Mouse (Mus musculus) neural tube, embryonic 15.5 days (tissue): ENCODE measurements around the gene Efhc1. TPM values are rescaled to one million over a fixed set of nuclear protein-coding genes. Genes with fewer than 3 reads are reported as not detected.

ENCODE experiments used
- ATAC-seq: fragments of 200-750 bp; cut with Nextera tagmentation; 2 replicates; pipeline ENCODE4 v1.8.0; 2017; ENCODE audit warnings: mild to moderate bottlenecking, moderate TSS enrichment, moderate library complexity; ENCODE audit not compliant: low FRiP score
- H3K27ac ChIP-seq: fragments of 300-500 bp; sonication (generic); replicated peaks from 2 replicates; pipeline ENCODE4 v1.5.1; 2015; ENCODE audit warnings: mild to moderate bottlenecking, inconsistent platforms
- H3K27me3 ChIP-seq: fragments of 300-500 bp; sonication (generic); replicated peaks from 2 replicates; pipeline ENCODE4 v1.6.1; 2015; ENCODE audit warnings: inconsistent platforms
- H3K36me3 ChIP-seq: fragments of 300-500 bp; sonication (generic); 2 replicates; pipeline ENCODE4 v1.6.1; 2015; ENCODE audit warnings: inconsistent platforms
- H3K4me1 ChIP-seq: fragments of 300-500 bp; sonication (generic); 2 replicates; pipeline ENCODE4 v1.6.1; 2015; ENCODE audit warnings: inconsistent platforms
- H3K4me2 ChIP-seq: fragments of 300-500 bp; sonication (generic); 2 replicates; pipeline ENCODE4 v1.6.1; 2015; ENCODE audit warnings: inconsistent platforms, mild to moderate bottlenecking, moderate library complexity
- H3K4me3 ChIP-seq: fragments of 300-500 bp; sonication (generic); replicated peaks from 2 replicates; pipeline ENCODE4 v1.5.1; 2015; ENCODE audit warnings: mild to moderate bottlenecking, inconsistent platforms
- H3K9ac ChIP-seq: fragments of 300-500 bp; sonication (generic); replicated peaks from 2 replicates; pipeline ENCODE4 v1.6.1; 2015; ENCODE audit warnings: mild to moderate bottlenecking, inconsistent platforms
- H3K9me3 ChIP-seq: fragments of 300-500 bp; sonication (generic); replicated peaks from 2 replicates; pipeline ENCODE4 v1.6.1; 2016; ENCODE audit warnings: inconsistent platforms
- WGBS: fragments of 180-500 bp; shearing (Covaris S2); methylation state at CpG from one replicate; pipeline ENCODE4 v1.1.7; 2015; ENCODE audit warnings: mixed read lengths; 5-methylcytosine and 5-hydroxymethylcytosine counted together
- polyA plus RNA-seq: library from polyadenylated mRNA; unstranded; fragments of >200 nt; fragmentation: Nextera tagmentation; extraction: Ambion mirVana; gene quantifications from 2 replicates; pipeline ENCODE4 v1.2.1, GENCODE M21; 2015

The Efhc1 gene
- polyA plus RNA-seq, 1 experiment from 2014 or later, result 1.3 TPM

GRCm38 (mm10) chr1:20951799-20952198 lies 373 bp downstream of the Efhc1 start:
- Histone ChIP-seq H3K4me2 (peak overlapping the region; percentile 70), H3K4me3 (peak overlapping the region; percentile 51), H3K9ac (peak overlapping the region; percentile 56), H3K4me1 (peaks cover 13% of the 10 kb centered on the region), H3K36me3 (no peaks in the 10 kb centered on the region), H3K9me3 (no peaks in the 10 kb centered on the region), H3K27ac (peak overlapping the region; percentile 82), H3K27me3 (no peaks in the 10 kb centered on the region)
- 2% methylated on average over 15 of the region's 16 CpGs for WGBS
- ATAC-seq, result peak; percentile 73

DNA sequence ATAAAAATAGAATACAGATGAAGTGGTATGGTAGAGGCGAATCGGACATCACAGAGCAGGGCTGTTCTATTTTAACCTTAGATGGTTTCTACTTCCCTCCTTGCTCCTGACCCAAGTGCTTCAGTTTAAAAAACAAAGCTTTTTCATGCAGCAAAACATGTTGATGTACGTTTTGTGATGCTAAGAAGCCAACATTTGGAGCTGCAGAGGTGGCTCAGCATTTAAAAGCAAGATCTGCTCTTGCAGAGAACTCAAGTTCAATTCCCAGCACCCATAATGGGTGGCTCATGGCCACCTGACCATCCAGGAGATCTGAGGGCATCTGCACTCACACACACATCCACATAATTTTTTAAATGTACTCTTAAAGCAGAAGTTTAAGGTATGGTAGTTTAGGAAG lies 3.5 kb downstream of the Efhc1 start:
- no peak overlapping the region for H3K9ac ChIP-seq
- WGBS, result 84% methylated on average over 3 of the region's 3 CpGs
- no peak overlapping the region for H3K27ac ChIP-seq
- H3K4me2 ChIP-seq, result no peak overlapping the region
- ATAC-seq, result no peak
- H3K36me3 ChIP-seq, result no peaks in the 10 kb centered on the region
- no peaks in the 10 kb centered on the region for H3K9me3 ChIP-seq
- peaks cover 13% of the 10 kb centered on the region for H3K4me1 ChIP-seq
- H3K27me3 ChIP-seq, result no peaks in the 10 kb centered on the region
- no peak overlapping the region for H3K4me3 ChIP-seq

GRCm38 (mm10) chr1:20969642-20970041 lies 18.2 kb downstream of the Efhc1 start:
- no peaks in the 10 kb centered on the region for H3K27me3 ChIP-seq
- no peak overlapping the region for H3K4me2 ChIP-seq
- no peak overlapping the region for H3K27ac ChIP-seq
- H3K36me3 ChIP-seq, result no peaks in the 10 kb centered on the region
- WGBS, result 87% methylated on average over 2 of the region's 2 CpGs
- H3K9ac ChIP-seq, result no peak overlapping the region
- ATAC-seq, result no peak
- no peak overlapping the region for H3K4me3 ChIP-seq
- H3K9me3 ChIP-seq, result no peaks in the 10 kb centered on the region
- no peaks in the 10 kb centered on the region for H3K4me1 ChIP-seq

GRCm38 (mm10) chr1:20973389-20973788 lies 22.0 kb downstream of the Efhc1 start:
- WGBS, result 95% methylated on average over 6 of the region's 6 CpGs
- no peak overlapping the region for H3K9ac ChIP-seq

DNA sequence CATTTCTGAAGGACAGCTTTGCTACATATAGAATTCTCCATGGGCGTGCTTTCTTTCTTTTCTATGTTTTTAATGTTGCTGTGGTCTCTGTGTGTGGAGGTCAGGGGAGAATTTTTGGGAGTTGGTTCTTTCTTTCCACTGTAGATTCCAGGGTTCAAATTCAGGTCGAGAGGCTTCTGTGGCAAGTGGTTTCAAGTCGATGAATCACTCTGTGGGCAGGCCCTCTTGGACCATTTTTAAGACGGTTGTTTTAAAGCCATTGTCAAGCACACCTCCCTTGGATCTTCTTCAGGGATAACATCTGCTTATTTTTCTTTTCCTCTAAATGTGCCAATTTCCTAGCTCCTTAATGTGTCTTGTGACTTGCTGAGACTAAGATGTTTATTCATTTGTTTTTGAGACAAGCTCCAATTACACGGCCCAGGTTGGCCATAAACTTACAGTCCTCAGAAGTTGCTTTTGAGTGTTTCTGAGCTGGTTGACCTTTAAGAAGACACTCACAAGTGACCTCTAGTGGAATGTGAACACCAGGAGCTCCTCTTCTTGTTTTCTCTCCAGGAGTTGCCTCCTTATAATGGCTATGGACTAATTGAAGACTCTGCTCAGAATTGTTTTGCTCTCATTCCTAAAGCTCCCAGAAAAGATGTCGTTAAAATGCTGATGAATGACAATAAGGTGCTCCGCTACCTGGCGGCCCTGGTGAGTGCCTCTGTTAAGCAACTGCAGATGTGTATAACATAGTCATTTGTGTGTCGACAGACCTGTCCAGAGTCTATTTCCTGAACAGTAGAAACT lies 23.1 kb downstream of the Efhc1 start:
- H3K27me3 ChIP-seq, result no peaks in the 10 kb centered on the region
- H3K9me3 ChIP-seq, result no peaks in the 10 kb centered on the region
- H3K36me3 ChIP-seq, result no peaks in the 10 kb centered on the region
- no peak overlapping the region for H3K9ac ChIP-seq
- no peak overlapping the region for H3K4me2 ChIP-seq
- no peak for ATAC-seq
- H3K4me3 ChIP-seq, result no peak overlapping the region
- H3K27ac ChIP-seq, result no peak overlapping the region
- 66% methylated on average over 9 of the region's 9 CpGs for WGBS
- H3K4me1 ChIP-seq, result no peaks in the 10 kb centered on the region

More at GRCm38 (mm10) chr1:20973389-20973788, 22.0 kb downstream of the Efhc1 start:
- Histone ChIP-seq H3K36me3 (no peaks in the 10 kb centered on the region), H3K27me3 (no peaks in the 10 kb centered on the region), H3K4me2 (no peak overlapping the region), H3K9me3 (no peaks in the 10 kb centered on the region), H3K4me3 (no peak overlapping the region), H3K27ac (no peak overlapping the region), H3K4me1 (no peaks in the 10 kb centered on the region)
- ATAC-seq, result no peak

GRCm38 (mm10) chr1:20980553-20980952 lies 29.1 kb downstream of the Efhc1 start:
- no peaks in the 10 kb centered on the region for H3K9me3 ChIP-seq
- H3K27ac ChIP-seq, result no peak overlapping the region
- H3K9ac ChIP-seq, result no peak overlapping the region
- no peaks in the 10 kb centered on the region for H3K36me3 ChIP-seq
- H3K4me1 ChIP-seq, result no peaks in the 10 kb centered on the region
- no peaks in the 10 kb centered on the region for H3K27me3 ChIP-seq
- no peak overlapping the region for H3K4me3 ChIP-seq
- no peak overlapping the region for H3K4me2 ChIP-seq
- 59% methylated on average over 1 of the region's 1 CpGs for WGBS
- ATAC-seq, result no peak

DNA sequence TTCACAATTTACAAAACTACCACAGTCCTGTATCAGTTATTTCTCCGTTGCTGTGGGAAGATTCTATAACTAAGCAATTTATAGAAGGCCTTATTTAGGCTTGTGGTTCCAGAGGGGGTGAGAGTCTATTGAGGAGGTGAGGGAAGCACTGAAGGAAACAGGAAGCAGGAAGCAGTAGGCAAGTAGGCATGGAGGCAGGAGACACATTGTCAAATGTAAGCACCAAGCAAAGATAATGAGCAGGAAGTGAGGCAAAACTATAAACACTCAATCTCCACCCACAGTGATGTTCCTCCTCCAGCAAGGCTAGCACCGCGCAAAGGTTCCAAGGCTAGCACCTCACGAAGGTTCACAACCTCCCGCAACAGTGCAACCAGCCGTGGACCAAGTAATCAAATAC lies 30.3 kb downstream of the Efhc1 start:
- 89% methylated on average over 6 of the region's 6 CpGs for WGBS
- H3K4me1 ChIP-seq, result no peaks in the 10 kb centered on the region
- no peak overlapping the region for H3K9ac ChIP-seq
- H3K4me2 ChIP-seq, result no peak overlapping the region
- no peak overlapping the region for H3K4me3 ChIP-seq
- H3K9me3 ChIP-seq, result no peaks in the 10 kb centered on the region
- H3K27me3 ChIP-seq, result no peaks in the 10 kb centered on the region
- ATAC-seq, result no peak
- no peaks in the 10 kb centered on the region for H3K36me3 ChIP-seq
- H3K27ac ChIP-seq, result no peak overlapping the region

- Histone ChIP-seq H3K4me1 (no peaks in the 10 kb centered on the region), H3K4me2 (no peak overlapping the region), H3K36me3 (no peaks in the 10 kb centered on the region), H3K27me3 (no peaks in the 10 kb centered on the region), H3K4me3 (no peak overlapping the region), H3K27ac (no peak overlapping the region), H3K9ac (no peak overlapping the region), H3K9me3 (no peaks in the 10 kb centered on the region)
- 84% methylated on average over 2 of the region's 2 CpGs for WGBS
- peak; percentile 24; the same call in 1 of the 2 replicates for ATAC-seq
Measured at GRCm38 (mm10) chr1:20984103-20984502, 32.7 kb downstream of the Efhc1 start.

DNA sequence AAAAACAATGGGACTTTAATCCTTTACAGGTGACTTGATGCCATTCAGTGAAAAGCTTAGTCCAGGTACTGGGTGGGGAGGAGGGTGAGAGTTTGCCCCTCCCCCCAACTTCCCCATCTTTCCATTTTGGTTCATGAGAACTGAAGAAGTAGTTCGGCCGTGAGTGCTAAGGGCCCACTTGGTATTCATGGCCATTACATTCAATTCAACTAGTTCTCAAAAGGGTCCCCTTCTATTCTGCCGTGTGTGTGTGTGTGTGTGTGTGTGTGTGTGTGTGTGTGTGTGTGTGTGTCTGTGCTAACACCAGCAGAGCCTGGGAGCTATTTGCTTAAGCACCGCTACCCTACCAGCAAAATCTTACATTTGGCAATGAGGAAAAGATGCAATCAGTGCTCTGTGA lies 33.2 kb downstream of the Efhc1 start:
- no peaks in the 10 kb centered on the region for H3K27me3 ChIP-seq
- H3K4me3 ChIP-seq, result no peak overlapping the region
- H3K9ac ChIP-seq, result no peak overlapping the region
- H3K27ac ChIP-seq, result no peak overlapping the region
- H3K9me3 ChIP-seq, result no peaks in the 10 kb centered on the region
- ATAC-seq, result peak; percentile 41
- 31% methylated on average over 4 of the region's 4 CpGs for WGBS
- H3K4me1 ChIP-seq, result no peaks in the 10 kb centered on the region
- H3K4me2 ChIP-seq, result no peak overlapping the region
- no peaks in the 10 kb centered on the region for H3K36me3 ChIP-seq

GRCm38 (mm10) chr1:20986378-20987056 lies 35.1 kb downstream of the Efhc1 start:
- H3K4me3 ChIP-seq, result no peak overlapping the region
- no peak overlapping the region for H3K9ac ChIP-seq
- H3K4me1 ChIP-seq, result no peaks in the 10 kb centered on the region
- WGBS, result 52% methylated on average over 10 of the region's 10 CpGs
- no peaks in the 10 kb centered on the region for H3K9me3 ChIP-seq
- ATAC-seq, result no peak
- H3K36me3 ChIP-seq, result no peaks in the 10 kb centered on the region
- no peak overlapping the region for H3K27ac ChIP-seq
- H3K27me3 ChIP-seq, result no peaks in the 10 kb centered on the region
- no peak overlapping the region for H3K4me2 ChIP-seq

- Histone ChIP-seq H3K4me2 (no peak overlapping the region), H3K36me3 (no peaks in the 10 kb centered on the region)
- 88% methylated on average over 11 of the region's 11 CpGs for WGBS
Measured at GRCm38 (mm10) chr1:20989461-20990083, 38.1 kb downstream of the Efhc1 start.

GRCm38 (mm10) chr1:20993690-20994089 lies 42.3 kb downstream of the Efhc1 start:
- Histone ChIP-seq H3K4me2 (no peak overlapping the region), H3K4me1 (0 out of 2 replicates have a peak, but pooled peaks cover 3% of the 10 kb centered on the region), H3K27ac (no peak overlapping the region), H3K9me3 (no peaks in the 10 kb centered on the region), H3K4me3 (no peak overlapping the region), H3K27me3 (no peaks in the 10 kb centered on the region), H3K9ac (no peak overlapping the region), H3K36me3 (no peaks in the 10 kb centered on the region)
- ATAC-seq, result no peak
- WGBS, result 89% methylated on average over 3 of the region's 3 CpGs

More at GRCm38 (mm10) chr1:20989461-20990083, 38.1 kb downstream of the Efhc1 start:
- Histone ChIP-seq H3K4me1 (no peaks in the 10 kb centered on the region), H3K9ac (no peak overlapping the region), H3K4me3 (no peak overlapping the region), H3K27me3 (no peaks in the 10 kb centered on the region), H3K9me3 (no peaks in the 10 kb centered on the region), H3K27ac (no peak overlapping the region)
- no peak for ATAC-seq
